Comparison of ENCODE assay signal across 9 mouse cellular contexts in the genomic region with DNA sequence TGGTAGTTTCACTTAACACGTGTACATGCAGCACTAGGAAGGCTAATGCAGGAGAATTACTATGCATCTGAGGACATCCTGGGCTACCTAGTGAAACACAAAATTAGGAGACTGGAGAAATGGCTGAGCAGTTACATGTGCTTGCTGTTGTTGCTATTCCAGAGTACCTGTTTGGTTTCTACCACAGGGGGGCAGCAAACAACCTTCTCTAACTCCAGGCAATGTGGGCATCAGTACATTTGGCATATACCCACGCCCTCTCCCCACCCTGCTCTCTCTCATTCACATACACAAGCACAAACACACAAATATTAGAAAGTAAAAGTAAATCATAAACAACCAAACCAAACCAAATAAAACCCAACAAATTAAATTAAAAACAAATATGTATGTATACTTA. TPM values are rescaled to one million over a fixed set of nuclear protein-coding genes. Genes with fewer than 3 reads are reported as not detected.
DNase-seq lines count a peak whose midpoint lies in the region; ATAC-seq and TF ChIP-seq lines count a peak whose summit lies in the region.
"Had no signal": no experiment of that assay in that cellular context is flagged by ENCODE, and none has a peak within 500 bp of the region (broad histone marks: within the 10 kb centered on the region; RNA-seq: fewer than 3 reads in every experiment).

No protein-coding gene starts in this region.

- no peak overlapping the region for H3K9ac ChIP-seq in lung, postnatal 0 days (replicated peaks; ENCODE audit: low read depth)

- no peak for TF ChIP-seq EP300 in lung, postnatal 0 days (IDR thresholded peaks at IDR 0.05)

- 63% methylated on average over 2 of the region's 2 CpGs for WGBS in lung, postnatal 0 days

- peak; percentile 78 for TF ChIP-seq CTCF in lung, postnatal 0 days (IDR thresholded peaks at IDR 0.05)

- no peak overlapping the region for H3K4me2 ChIP-seq in lung, postnatal 0 days (replicated peaks; ENCODE audit: low read depth, low read length)

- DNase-seq in cerebellum, adult 11 months = peak; percentile 40
- peak; percentile 76 for DNase-seq in ES-CJ7 (ENCODE audit: low read depth, low spot score)
- DNase-seq in cerebellum, adult 11-12 months = peak; percentile 34
- peak; percentile 45 for DNase-seq in gastrocnemius, adult 18-20 months (ENCODE audit: low spot score)
- DNase-seq in kidney, postnatal 36 days = peak; percentile 64 to 80
- peak; percentile 69 for DNase-seq in lung, postnatal 0 days (ENCODE audit: low spot score)
- DNase-seq in right cerebral cortex, postnatal 14 days = peak; percentile 55

- no peak overlapping the region for H3K27ac ChIP-seq in lung, postnatal 0 days (ENCODE audit: low read length)

- H3K4me3 ChIP-seq in lung, postnatal 0 days (ENCODE audit: low read depth, low read length) = no peak overlapping the region

- ATAC-seq in cerebellum, adult (ENCODE audit: insufficient number of reproducible peaks, low FRiP score, low TSS enrichment) = no peak
- ATAC-seq in lung, postnatal 0 days = no peak

- no peaks in the 10 kb centered on the region for H3K27me3 ChIP-seq in lung, postnatal 0 days (replicated peaks; ENCODE audit: insufficient read depth, low read length)

- no peaks in the 10 kb centered on the region for H3K9me3 ChIP-seq in lung, postnatal 0 days (ENCODE audit: low read length)

- H3K4me1 ChIP-seq in lung, postnatal 0 days (ENCODE audit: insufficient read depth, low read depth, low read length) = no peaks in the 10 kb centered on the region

- H3K36me3 ChIP-seq in lung, postnatal 0 days (ENCODE audit: insufficient read depth, low read length) = peaks cover 25% of the 10 kb centered on the region

RNA-seq across cellular contexts. Expression of a gene that starts 21.1 kb away (rescaled TPM):
- total RNA-seq in gastrocnemius, adult 18-20 months (2021) = 10 to 100 TPM in 1 of 2 experiments, 1 to 10 TPM in 1; 9.7 to 13.6 TPM
- polyA plus RNA-seq in lung, postnatal 0 days (2015; fragmentation: Nextera tagmentation; extraction: Ambion mirVana) = 38.1 and 41.8 TPM in 2 replicates

RNA-seq across cellular contexts. Expression of a gene that starts 42.5 kb away (rescaled TPM):
- total RNA-seq in gastrocnemius, adult 18-20 months (2021) = 10 to 100 TPM; 39.0 to 46.2 TPM
- polyA plus RNA-seq in lung, postnatal 0 days (2015; fragmentation: Nextera tagmentation; extraction: Ambion mirVana) = 7.6 and 9.3 TPM in 2 replicates

RNA-seq across cellular contexts. Expression of a gene that starts 53.9 kb away (rescaled TPM):
- not detected for total RNA-seq in gastrocnemius, adult 18-20 months (2021)
- not detected in 2 replicates for polyA plus RNA-seq in lung, postnatal 0 days (2015; fragmentation: Nextera tagmentation; extraction: Ambion mirVana)
- total RNA-seq: layer of hippocampus, postnatal 25 days had no signal
